Mouse (Mus musculus) spleen, adult 2 months (tissue): ENCODE data around the gene Pard6b.

Source experiments
- CTCF ChIP-seq: fragments of 200-500 bp; IDR thresholded peaks from 2 replicates; pipeline ENCODE4 v1.5.1; 2011; ENCODE audit warnings: mild to moderate bottlenecking, inconsistent platforms; ENCODE audit not compliant: insufficient read depth, insufficient read length, insufficient replicate concordance; ENCODE audit errors: extremely low read depth
- POLR2A ChIP-seq: fragments of 200-500 bp; IDR thresholded peaks from 2 replicates; pipeline ENCODE4 v1.6.1; 2011; ENCODE audit warnings: low read depth, low read length, inconsistent platforms

- TF ChIP-seq POLR2A (no peak), CTCF (no peak)
Observed at GRCm38 (mm10) chr2:168045771-168046170, 35.0 kb upstream of the Pard6b start.
